Mouse (Mus musculus) midbrain, embryonic 14.5 days (tissue): Measurements from ENCODE around the gene Tceal5. TPM values are rescaled to one million over a fixed set of nuclear protein-coding genes. Genes with fewer than 3 reads are reported as not detected.

Experiments
- ATAC-seq: fragments of 200-750 bp; cut with Nextera tagmentation; 2 replicates; pipeline ENCODE4 v1.8.0; 2017; ENCODE audit warnings: moderate number of reproducible peaks, moderate library complexity; ENCODE audit not compliant: low FRiP score, low TSS enrichment
- DNase-seq: peaks from one replicate; pipeline ENCODE4 v3.0.0-alpha.2; 2015
- H3K27ac ChIP-seq: fragments of 300-500 bp; sonication (generic); replicated peaks from 2 replicates; pipeline ENCODE4 v1.5.1; 2014; ENCODE audit warnings: mild to moderate bottlenecking, low read depth, low read length, moderate library complexity
- H3K27me3 ChIP-seq: fragments of 300-500 bp; sonication (generic); 2 replicates; pipeline ENCODE4 v1.6.1; 2014; ENCODE audit warnings: low read length, control low read depth, mixed read lengths; ENCODE audit not compliant: control insufficient read depth, insufficient read depth
- H3K36me3 ChIP-seq: fragments of 300-500 bp; sonication (generic); 2 replicates; pipeline ENCODE4 v1.6.1; 2014; ENCODE audit warnings: low read length, control low read depth; ENCODE audit not compliant: control insufficient read depth, insufficient read depth
- H3K4me1 ChIP-seq: fragments of 300-500 bp; sonication (generic); 2 replicates; pipeline ENCODE4 v1.6.1; 2014; ENCODE audit warnings: mild to moderate bottlenecking, antibody characterized with exemption, low read length, control low read depth; ENCODE audit not compliant: control insufficient read depth, insufficient read depth
- H3K4me2 ChIP-seq: fragments of 300-500 bp; sonication (generic); 2 replicates; pipeline ENCODE4 v1.6.1; 2014; ENCODE audit warnings: mild to moderate bottlenecking, low read length, moderate library complexity
- H3K4me3 ChIP-seq: fragments of 300-500 bp; sonication (generic); replicated peaks from 2 replicates; pipeline ENCODE4 v1.5.1; 2014; ENCODE audit warnings: low read depth, low read length
- H3K9ac ChIP-seq: fragments of 300-500 bp; sonication (generic); replicated peaks from 2 replicates; pipeline ENCODE4 v1.6.1; 2014; ENCODE audit warnings: mild to moderate bottlenecking, low read length, moderate library complexity
- H3K9me3 ChIP-seq: fragments of 300-500 bp; sonication (generic); 2 replicates; pipeline ENCODE4 v1.6.1; 2016; ENCODE audit warnings: low read length, control low read depth, mixed read lengths; ENCODE audit not compliant: control insufficient read depth
- WGBS: fragments of 180-500 bp; shearing (Covaris S2); extraction: QIAGEN DNeasy Blood & Tissue Kit; methylation state at CpG from one replicate; pipeline ENCODE4 v1.1.7; 2014; 5-methylcytosine and 5-hydroxymethylcytosine counted together
- polyA plus RNA-seq: library from polyadenylated mRNA; unstranded; fragments of >200 nt; fragmentation: Nextera tagmentation; extraction: Ambion mirVana; gene quantifications from 2 replicates; pipeline ENCODE4 v1.2.1, GENCODE M21; 2014

The Tceal5 gene
- 8.0 and 17.2 TPM in 2 replicates for polyA plus RNA-seq

GRCm38 (mm10) chrX:136203664-136204066, at the start of gene Tceal5:
Gene Tceal5, minus strand, starts transcription at chrX:136203876.
- Histone ChIP-seq H3K9ac (peak within 1 kb of the TSS; percentile 54), H3K27ac (peak within 1 kb of the TSS; percentile 73), H3K27me3 (no peaks in the 10 kb centered on the region; the same call in 1 of the 2 replicates), H3K4me2 (peak within 1 kb of the TSS; percentile 55), H3K9me3 (no peaks in the 10 kb centered on the region), H3K36me3 (no peaks in the 10 kb centered on the region), H3K4me1 (no peaks in the 10 kb centered on the region), H3K4me3 (peak within 1 kb of the TSS; percentile 46)
- WGBS: 28% methylated on average over 9 of the region's 9 CpGs
- DNase-seq (peak; percentile 79), ATAC-seq (peak; percentile 88)

- no peak overlapping the region for H3K4me2 ChIP-seq
- H3K4me1 ChIP-seq: no peaks in the 10 kb centered on the region
- no peak overlapping the region for H3K27ac ChIP-seq
- DNase-seq: peak; percentile 13
- 0 out of 2 replicates have a peak, but pooled peaks cover 4% of the 10 kb centered on the region for H3K36me3 ChIP-seq
- no peak for ATAC-seq
- WGBS: 52% methylated on average over 6 of the region's 6 CpGs
- no peak overlapping the region for H3K4me3 ChIP-seq
- no peaks in the 10 kb centered on the region for H3K27me3 ChIP-seq
- H3K9me3 ChIP-seq: no peaks in the 10 kb centered on the region
- H3K9ac ChIP-seq: no peak overlapping the region
These were observed 48.5 kb upstream of the Tceal5 start for GRCm38 (mm10) chrX:136252023-136252729.

GRCm38 (mm10) chrX:136249671-136250070, 46.0 kb upstream of the Tceal5 start:
- no peak for DNase-seq
- Histone ChIP-seq H3K4me2 (no peak overlapping the region), H3K4me1 (no peaks in the 10 kb centered on the region), H3K27me3 (no peaks in the 10 kb centered on the region), H3K9ac (no peak overlapping the region), H3K36me3 (0 out of 2 replicates have a peak, but pooled peaks cover 4% of the 10 kb centered on the region), H3K27ac (no peak overlapping the region), H3K4me3 (no peak overlapping the region), H3K9me3 (no peaks in the 10 kb centered on the region)
- ATAC-seq: no peak
- WGBS: 80% methylated on average over 7 of the region's 7 CpGs

- ATAC-seq (no peak), DNase-seq (no peak)
- Histone ChIP-seq H3K4me3 (no peak overlapping the region), H3K27ac (no peak overlapping the region), H3K4me1 (no peaks in the 10 kb centered on the region), H3K9me3 (no peaks in the 10 kb centered on the region), H3K4me2 (no peak overlapping the region), H3K9ac (no peak overlapping the region), H3K36me3 (0 out of 2 replicates have a peak, but pooled peaks cover 4% of the 10 kb centered on the region), H3K27me3 (no peaks in the 10 kb centered on the region)
- WGBS: 89% methylated on average over 6 of the region's 6 CpGs
These were observed 45.1 kb upstream of the Tceal5 start for GRCm38 (mm10) chrX:136248811-136249210.

- no peaks in the 10 kb centered on the region for H3K9me3 ChIP-seq
- 28% methylated on average over 15 of the region's 15 CpGs for WGBS
- no peaks in the 10 kb centered on the region for H3K27me3 ChIP-seq
- H3K9ac ChIP-seq: peak overlapping the region; percentile 64
- ATAC-seq (peak; percentile 66), DNase-seq (peak; percentile 58)
- no peaks in the 10 kb centered on the region for H3K4me1 ChIP-seq
- H3K36me3 ChIP-seq: 0 out of 2 replicates have a peak, but pooled peaks cover 4% of the 10 kb centered on the region
- peak overlapping the region; percentile 77 for H3K27ac ChIP-seq
- peak overlapping the region; percentile 56 for H3K4me3 ChIP-seq
- H3K4me2 ChIP-seq: peak overlapping the region; percentile 52
These were observed 41.9 kb upstream of the Tceal5 start for GRCm38 (mm10) chrX:136245521-136246071.

GRCm38 (mm10) chrX:136244574-136245229, 41.0 kb upstream of the Tceal5 start, which contains the start of gene Tceal9:
Gene Tceal9, plus strand, starts transcription at chrX:136245079.
- ATAC-seq (peak; percentile 95), DNase-seq (peak; percentile 87)
- peak within 1 kb of the TSS; percentile 56 for H3K4me3 ChIP-seq
- 21% methylated on average over 20 of the region's 20 CpGs for WGBS
- H3K4me2 ChIP-seq: peak within 1 kb of the TSS; percentile 52
- H3K27me3 ChIP-seq: no peaks in the 10 kb centered on the region
- H3K4me1 ChIP-seq: no peaks in the 10 kb centered on the region
- no peaks in the 10 kb centered on the region for H3K9me3 ChIP-seq
- 0 out of 2 replicates have a peak, but pooled peaks cover 4% of the 10 kb centered on the region for H3K36me3 ChIP-seq
- H3K9ac ChIP-seq: peak within 1 kb of the TSS; percentile 64
- H3K27ac ChIP-seq: peak within 1 kb of the TSS; percentile 77

GRCm38 (mm10) chrX:136243181-136243580, 39.5 kb upstream of the Tceal5 start:
- WGBS: 83% methylated on average over 2 of the region's 2 CpGs
- DNase-seq (no peak), ATAC-seq (no peak)
- H3K4me3 ChIP-seq: no peak overlapping the region
- H3K4me1 ChIP-seq: no peaks in the 10 kb centered on the region
- H3K27me3 ChIP-seq: no peaks in the 10 kb centered on the region
- H3K27ac ChIP-seq: no peak overlapping the region
- no peak overlapping the region for H3K4me2 ChIP-seq
- no peak overlapping the region for H3K9ac ChIP-seq
- H3K9me3 ChIP-seq: no peaks in the 10 kb centered on the region
- 0 out of 2 replicates have a peak, but pooled peaks cover 4% of the 10 kb centered on the region for H3K36me3 ChIP-seq

GRCm38 (mm10) chrX:136238118-136238517, 34.4 kb upstream of the Tceal5 start:
- Histone ChIP-seq H3K9ac (no peak overlapping the region), H3K4me1 (no peaks in the 10 kb centered on the region), H3K27me3 (no peaks in the 10 kb centered on the region), H3K4me2 (no peak overlapping the region), H3K27ac (no peak overlapping the region), H3K36me3 (no peaks in the 10 kb centered on the region), H3K9me3 (no peaks in the 10 kb centered on the region), H3K4me3 (no peak overlapping the region)
- WGBS: 54% methylated on average over 3 of the region's 3 CpGs
- DNase-seq: peak; percentile 80
- ATAC-seq: no peak
